Mouse (Mus musculus) frontal cortex, postnatal 10 days (tissue): Measurements from ENCODE around the gene Scaf11.

Experiments used
- DNase-seq, 2 experiments: peaks; one replicate each; pipeline ENCODE4 v3.0.0; 2022; ENCODE audit warnings: low spot score in 2 of 2, mixed read lengths in 1 of 2

Scaf11 gene

GRCm38 (mm10) chr15:96398333-96398732 lies 62.3 kb downstream of the Scaf11 start:
- no peak for DNase-seq

DNA sequence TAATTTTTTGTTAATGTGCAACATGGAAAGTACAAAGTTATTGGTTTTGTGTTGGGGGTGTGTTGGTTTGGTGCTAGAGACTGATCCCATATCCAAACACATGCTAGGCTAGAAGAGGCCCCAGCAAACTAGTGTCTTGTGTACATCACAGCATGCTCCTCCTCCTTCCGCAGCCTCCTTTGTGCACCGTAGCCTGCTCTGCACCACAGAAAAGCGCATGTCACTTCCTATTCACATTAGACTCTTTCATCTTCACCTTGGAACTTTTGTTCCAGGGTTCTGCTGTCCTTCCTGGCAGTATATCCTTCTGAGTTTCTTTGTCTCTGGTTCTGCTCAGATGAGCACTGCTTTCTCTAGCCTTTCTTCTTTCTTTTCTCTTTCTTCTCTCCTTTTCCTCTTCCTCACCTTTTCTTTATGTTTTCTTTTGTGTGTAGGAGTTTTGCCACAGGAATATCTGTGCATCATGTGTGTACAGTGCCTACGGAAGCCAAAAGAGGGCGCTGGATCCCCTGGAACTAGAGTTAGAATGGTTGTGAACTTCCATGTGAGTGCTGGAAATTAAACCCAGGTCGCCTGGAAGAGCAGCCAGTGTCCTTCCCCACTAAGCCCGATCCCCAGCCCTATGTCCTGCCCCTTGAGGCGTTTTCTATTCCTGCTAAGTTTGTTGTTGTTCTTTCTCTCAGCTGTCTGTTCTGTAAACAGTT lies 63.9 kb downstream of the Scaf11 start:
- DNase-seq = no peak

GRCm38 (mm10) chr15:96395071-96395470 lies 65.6 kb downstream of the Scaf11 start:
- DNase-seq = no peak

DNA sequence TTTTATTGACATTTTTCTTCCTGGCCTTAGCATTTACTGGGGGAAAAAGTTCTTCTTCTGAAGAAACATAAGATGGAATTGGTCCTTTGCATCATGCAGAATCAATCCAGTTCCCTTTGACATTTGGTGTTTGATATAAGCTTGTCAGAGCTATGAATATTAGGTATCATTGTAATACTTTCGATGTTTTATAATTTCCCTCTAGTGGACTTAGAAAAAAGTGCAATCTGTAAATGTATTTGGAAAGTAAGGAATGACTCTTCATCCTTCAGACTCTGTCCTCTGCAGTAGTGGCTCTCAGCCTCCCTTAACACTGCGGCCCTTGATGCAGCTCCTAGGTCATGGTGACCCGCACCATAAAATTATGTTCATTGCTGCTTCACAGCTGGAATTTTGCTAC lies 67.8 kb downstream of the Scaf11 start:
- no peak for DNase-seq

- DNase-seq = no peak
These were observed 72.1 kb downstream of the Scaf11 start for GRCm38 (mm10) chr15:96388565-96388964.

DNA sequence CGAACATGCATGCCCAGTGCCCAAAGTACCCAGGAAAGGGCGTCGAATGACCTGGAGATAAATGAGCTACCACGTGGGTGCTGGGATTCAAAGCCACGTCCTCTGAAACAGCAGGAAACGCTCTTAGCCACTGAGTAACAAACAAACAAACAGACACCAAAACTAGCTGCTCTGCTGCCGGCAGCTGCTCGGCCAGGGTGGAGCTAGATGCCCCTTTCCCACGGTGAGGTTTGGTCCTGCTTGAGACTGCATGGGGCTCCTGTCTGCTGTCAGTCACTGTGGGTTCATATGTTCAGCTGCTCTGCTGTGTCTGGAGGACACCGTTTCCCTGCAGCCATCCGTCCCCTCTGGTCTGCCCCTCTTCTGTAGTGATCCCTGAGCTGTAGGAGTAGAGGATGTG lies 78.4 kb downstream of the Scaf11 start:
- no peak for DNase-seq

GRCm38 (mm10) chr15:96377701-96378100 lies 82.9 kb downstream of the Scaf11 start:
- DNase-seq = no peak

- no peak for DNase-seq
These were observed 83.4 kb downstream of the Scaf11 start for GRCm38 (mm10) chr15:96377263-96377662.

DNA sequence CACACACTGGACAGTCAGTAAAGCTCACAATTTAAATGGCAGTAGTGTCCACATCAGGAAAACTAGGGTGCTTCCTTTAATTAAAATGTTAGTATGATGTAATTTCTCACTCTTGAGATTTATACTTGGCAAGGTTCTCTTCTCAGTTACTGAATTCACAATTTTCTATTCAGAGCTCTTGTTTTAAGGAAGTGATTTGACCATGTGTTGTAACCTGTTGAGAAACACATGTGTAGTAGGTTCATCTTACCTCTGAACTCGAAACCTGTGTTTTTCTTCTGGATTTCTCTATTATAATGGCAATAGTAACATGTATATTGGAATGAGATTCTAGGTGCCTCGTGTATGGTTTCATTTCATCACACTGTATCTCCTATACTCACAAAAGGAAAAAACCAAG lies 84.4 kb downstream of the Scaf11 start:
- DNase-seq = no peak

GRCm38 (mm10) chr15:96373161-96373560 lies 87.5 kb downstream of the Scaf11 start:
- DNase-seq = no peak

- DNase-seq = no peak
These were observed 88.0 kb downstream of the Scaf11 start for GRCm38 (mm10) chr15:96372628-96373027.

- DNase-seq = no peak
These were observed 89.3 kb downstream of the Scaf11 start for GRCm38 (mm10) chr15:96371311-96371710.

DNA sequence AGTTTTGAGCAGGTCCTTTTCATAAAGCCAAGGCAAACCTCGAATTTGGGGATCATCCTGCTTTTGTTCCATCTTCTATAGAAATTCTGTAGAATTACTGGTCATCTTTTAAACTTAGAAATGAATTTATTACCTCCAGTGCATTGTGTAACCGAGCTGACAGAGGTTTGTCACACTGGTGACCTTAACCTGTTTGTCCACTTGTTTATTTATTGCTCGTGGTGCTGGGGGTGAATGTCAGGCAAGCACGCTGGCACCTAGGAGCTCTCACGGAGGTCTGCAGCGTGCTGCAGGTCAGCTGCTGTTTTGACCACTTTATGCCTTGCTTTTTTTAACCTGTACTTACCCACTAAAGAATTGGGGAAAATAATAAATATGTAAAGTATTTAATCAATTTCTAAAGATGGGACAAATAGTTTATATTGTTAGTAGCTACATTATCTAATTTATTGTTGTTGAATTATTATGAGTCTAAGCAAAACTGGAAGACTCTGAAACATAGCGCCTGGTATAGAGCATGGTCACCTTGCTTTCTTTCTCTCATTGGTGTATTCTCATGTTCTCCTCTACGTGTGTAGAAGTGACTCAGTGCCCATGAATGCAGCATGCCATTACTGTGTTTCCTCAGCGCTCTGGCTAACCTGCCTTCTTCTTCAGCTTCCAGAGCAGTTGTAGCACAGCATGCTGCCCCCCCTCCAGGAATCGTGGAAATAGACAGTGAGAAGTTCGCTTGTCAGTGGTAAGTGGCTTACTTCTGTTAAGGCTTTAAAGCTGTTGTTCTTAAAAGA lies 94.3 kb downstream of the Scaf11 start:
- DNase-seq = no peak

DNA sequence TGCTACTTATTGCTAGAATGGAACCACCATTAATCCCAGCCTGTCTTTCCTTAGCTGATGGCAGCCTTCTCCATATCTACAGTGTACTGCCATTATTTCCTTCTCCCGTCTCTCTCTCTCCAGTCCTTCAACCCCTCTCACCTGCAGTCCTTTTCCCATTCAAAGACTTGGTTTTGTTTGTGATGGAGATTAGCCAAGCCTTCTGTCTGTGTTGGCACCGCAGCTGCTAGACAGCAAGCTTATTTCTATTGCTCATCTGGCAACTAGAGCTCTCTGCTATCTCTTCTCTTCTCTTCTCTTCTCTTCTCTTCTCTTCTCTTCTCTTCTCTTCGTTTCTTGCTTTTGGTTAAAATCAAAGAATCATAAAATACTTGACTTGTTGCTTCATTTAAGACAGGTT lies 95.3 kb downstream of the Scaf11 start:
- DNase-seq = no peak
